Mouse (Mus musculus) CH12.LX (cell line): ENCODE data around the gene Lsm10. TPM values are rescaled to one million over a fixed set of nuclear protein-coding genes. Genes with fewer than 3 reads are reported as not detected.

ENCODE experiments used
- DNase-seq: peaks from one replicate; pipeline ENCODE4 v3.0.0-alpha.2; 2013; ENCODE audit errors: extremely low read depth
- H3K27ac ChIP-seq: 2 replicates; pipeline ENCODE4 v1.5.1; 2012; ENCODE audit warnings: low read depth, mild to moderate bottlenecking, control low read depth, moderate library complexity; ENCODE audit not compliant: insufficient read depth
- H3K27me3 ChIP-seq: replicated peaks from 2 replicates; pipeline ENCODE3; 2012; ENCODE audit warnings: inconsistent platforms
- H3K36me3 ChIP-seq, 2 experiments: replicated peaks in 1 of 2; 2 replicates each; pipeline versions ENCODE3 to v1.6.1; 2012; ENCODE audit warnings: inconsistent platforms in 1 of 2, low read length in 1 of 2, mild to moderate bottlenecking in 1 of 2, mixed read lengths in 1 of 2, moderate library complexity in 1 of 2; ENCODE audit not compliant: control insufficient read depth in 1 of 2, insufficient read depth in 1 of 2
- H3K4me1 ChIP-seq, 2 experiments: 2 replicates each; pipeline ENCODE4 v1.6.1; 2012; ENCODE audit warnings: inconsistent platforms in 1 of 2, moderate library complexity in 1 of 2; ENCODE audit not compliant: insufficient read depth in 2 of 2, control insufficient read depth in 1 of 2
- H3K4me2 ChIP-seq: 2 replicates; pipeline ENCODE4 v1.6.1; 2012; ENCODE audit warnings: low read depth, mild to moderate bottlenecking, control low read depth; ENCODE audit not compliant: poor library complexity, insufficient read depth, severe bottlenecking
- H3K4me3 ChIP-seq, 3 experiments: fragments of 150-350 bp in 1 of 3; sonication (generic) in 1 of 3; replicated peaks in 1 of 3; 2 replicates each; pipeline versions ENCODE3 to v1.5.1; 2011 to 2012; ENCODE audit warnings: low read depth in 2 of 3, low read length in 2 of 3, mild to moderate bottlenecking in 2 of 3, moderate library complexity in 2 of 3, control low read depth in 1 of 3, improper control_type of control experiment in 1 of 3, inconsistent platforms in 1 of 3, mixed read lengths in 1 of 3; ENCODE audit not compliant: poor library complexity in 1 of 3
- H3K79me2 ChIP-seq: replicated peaks from 2 replicates; pipeline ENCODE4 v1.6.1; 2012; ENCODE audit warnings: mild to moderate bottlenecking, moderate library complexity; ENCODE audit not compliant: control insufficient read depth, poor library complexity, insufficient read depth, severe bottlenecking; ENCODE audit errors: extremely low read depth
- H3K9ac ChIP-seq: 2 replicates; pipeline ENCODE4 v1.6.1; 2012; ENCODE audit warnings: low read depth, mild to moderate bottlenecking, control low read depth, moderate library complexity; ENCODE audit not compliant: insufficient read depth
- H3K9me3 ChIP-seq: replicated peaks from 2 replicates; pipeline ENCODE3; 2012; ENCODE audit warnings: low read length, inconsistent platforms, mixed read lengths
- BHLHE40 ChIP-seq: IDR thresholded peaks from 2 replicates; pipeline ENCODE4 v1.6.1; 2011; ENCODE audit warnings: mild to moderate bottlenecking, low read depth, low read length, improper control_type of control experiment
- CTCF ChIP-seq, 2 experiments: IDR thresholded peaks in 1 of 2; conservative IDR thresholded peaks in 1 of 2; 2 replicates each; pipeline ENCODE4 v1.5.1; 2011 to 2012; ENCODE audit warnings: low read depth in 2 of 2, low read length in 2 of 2, improper control_type of control experiment in 1 of 2, inconsistent platforms in 1 of 2, mild to moderate bottlenecking in 1 of 2, moderate library complexity in 1 of 2
- E2F4 ChIP-seq: IDR thresholded peaks from 2 replicates; pipeline ENCODE4 v1.6.1; 2011; ENCODE audit warnings: low read depth, low read length, improper control_type of control experiment; ENCODE audit not compliant: insufficient replicate concordance
- ELF1 ChIP-seq: IDR thresholded peaks from 2 replicates; pipeline ENCODE4 v1.6.1; 2014; ENCODE audit warnings: low read depth, mild to moderate bottlenecking, inconsistent platforms, low read length, improper control_type of control experiment
- EP300 ChIP-seq: IDR thresholded peaks from 2 replicates; pipeline ENCODE4 v1.6.1; 2011; ENCODE audit warnings: low read length, improper control_type of control experiment
- GABPA ChIP-seq: IDR thresholded peaks from 2 replicates; pipeline ENCODE4 v1.6.1; 2012; ENCODE audit warnings: low read depth, low read length, improper control_type of control experiment, inconsistent platforms; ENCODE audit not compliant: insufficient replicate concordance
- IRF4 ChIP-seq: IDR thresholded peaks from 2 replicates; pipeline ENCODE4 v1.6.1; 2014; ENCODE audit warnings: low read depth, mild to moderate bottlenecking, inconsistent platforms, low read length, improper control_type of control experiment
- KAT2A ChIP-seq: IDR thresholded peaks from 2 replicates; pipeline ENCODE4 v1.6.1; 2012; ENCODE audit warnings: low read length, improper control_type of control experiment, inconsistent platforms; ENCODE audit not compliant: insufficient replicate concordance
- MAFK ChIP-seq: IDR thresholded peaks from 2 replicates; pipeline ENCODE4 v1.6.1; 2011; ENCODE audit warnings: low read length, improper control_type of control experiment; ENCODE audit not compliant: insufficient replicate concordance
- MAX ChIP-seq: IDR thresholded peaks from 2 replicates; pipeline ENCODE4 v1.6.1; 2011; ENCODE audit warnings: low read length, improper control_type of control experiment
- MXI1 ChIP-seq: IDR thresholded peaks from 2 replicates; pipeline ENCODE4 v1.6.1; 2011; ENCODE audit warnings: mild to moderate bottlenecking, low read depth, low read length, improper control_type of control experiment
- MYC ChIP-seq: IDR thresholded peaks from 2 replicates; pipeline ENCODE4 v1.6.1; 2011; ENCODE audit warnings: low read depth, mild to moderate bottlenecking, improper control_type of control experiment, low read length
- NRF1 ChIP-seq: IDR thresholded peaks from 2 replicates; pipeline ENCODE4 v1.6.1; 2014; ENCODE audit warnings: low read depth, mild to moderate bottlenecking, inconsistent platforms, low read length, improper control_type of control experiment, moderate library complexity
- PAX5 ChIP-seq: IDR thresholded peaks from 2 replicates; pipeline ENCODE4 v1.6.1; 2012; ENCODE audit warnings: low read length, inconsistent platforms, mixed read lengths
- POLR2A ChIP-seq: IDR thresholded peaks from 2 replicates; pipeline ENCODE4 v1.6.1; 2011; ENCODE audit warnings: low read depth, mild to moderate bottlenecking, improper control_type of control experiment, low read length
- RCOR1 ChIP-seq: conservative IDR thresholded peaks from 2 replicates; pipeline ENCODE4 v1.6.1; 2012; ENCODE audit warnings: low read depth, mild to moderate bottlenecking, inconsistent platforms, low read length, improper control_type of control experiment
- TCF12 ChIP-seq: IDR thresholded peaks from 2 replicates; pipeline ENCODE4 v1.6.1; 2014; ENCODE audit warnings: low read depth, mild to moderate bottlenecking, inconsistent platforms, low read length, improper control_type of control experiment
- USF1 ChIP-seq: IDR thresholded peaks from 2 replicates; pipeline ENCODE4 v1.6.1; 2014; ENCODE audit warnings: low read depth, mild to moderate bottlenecking, inconsistent platforms, low read length, improper control_type of control experiment
- USF2 ChIP-seq: conservative IDR thresholded peaks from 2 replicates; pipeline ENCODE4 v1.6.1; 2011; ENCODE audit warnings: low read depth, low read length, improper control_type of control experiment
- ZC3H11A ChIP-seq: IDR thresholded peaks from 2 replicates; pipeline ENCODE4 v1.6.1; 2012; ENCODE audit warnings: low read depth, mild to moderate bottlenecking, inconsistent platforms, low read length, improper control_type of control experiment
- ZKSCAN1 ChIP-seq: IDR thresholded peaks from 2 replicates; pipeline ENCODE4 v1.6.1; 2012; ENCODE audit warnings: low read depth, inconsistent platforms, low read length, improper control_type of control experiment, borderline replicate concordance
- ZNF384 ChIP-seq: IDR thresholded peaks from 2 replicates; pipeline ENCODE4 v1.6.1; 2012; ENCODE audit warnings: low read depth, low read length, improper control_type of control experiment, inconsistent platforms
- dilution Hi-C: fragments of 300-500 bp; cut with MboI; formaldehyde crosslinking; loops from 2 replicates; pipeline ENCODE4 v1.14.3; 2020; ENCODE audit warnings: low sequenced_read_pairs; ENCODE audit not compliant: extremely low pct_unique_long_range_greater_than_20kb, extremely low pct_ligation_motif_present
- in situ Hi-C: fragments of 300-500 bp; cut with MboI; formaldehyde crosslinking; loops from 3 replicates; pipeline ENCODE4 v1.14.3; 2019; ENCODE audit warnings: low sequenced_read_pairs, low pct_ligation_motif_present, low pct_unique_long_range_greater_than_20kb, mixed read lengths
- polyA plus RNA-seq: library from polyadenylated mRNA; unstranded; fragments of >175 nt; gene quantifications from 2 replicates; pipeline ENCODE4 v1.2.1, GENCODE M21; 2012; ENCODE audit warnings: low read depth; ENCODE audit not compliant: insufficient read length
- total RNA-seq, 2 experiments: library from RNA; depleted of rRNA; stranded (reverse); fragments of 300-350 nt in 1 of 2; fragments of >200 nt in 1 of 2; gene quantifications; 2 replicates each; pipeline ENCODE4 v1.2.3; 2012 to 2014

Gene Lsm10
- total and polyA plus RNA-seq, 3 experiments, result 49.2 to 63.9 (median 52.1) TPM

DNA sequence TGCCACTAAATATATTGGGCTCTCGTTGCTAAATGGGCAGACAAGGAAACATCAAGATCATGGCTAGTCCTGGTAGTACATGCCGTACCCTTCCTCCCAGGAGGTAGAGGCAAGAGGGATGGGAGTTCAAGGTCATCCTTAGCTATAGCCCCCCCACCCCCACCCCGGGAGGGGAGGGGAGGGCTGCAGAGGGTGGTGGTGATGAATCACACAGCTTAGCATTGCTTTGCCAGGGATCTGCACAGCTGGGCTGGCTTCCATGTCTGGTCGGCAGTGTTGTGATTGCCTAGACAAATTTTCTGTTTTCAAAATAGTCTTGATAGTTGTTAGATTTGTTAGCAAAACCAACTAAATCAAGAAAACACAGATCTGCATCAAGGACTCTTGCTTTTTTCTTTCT lies 17.2 kb upstream of the Lsm10 start:
- no peak overlapping the region for H3K4me2 ChIP-seq
- TF ChIP-seq MXI1, result no peak
- no peak for TF ChIP-seq IRF4
- no peak for TF ChIP-seq ZNF384
- TF ChIP-seq POLR2A, result no peak
- no peak for TF ChIP-seq NRF1
- TF ChIP-seq USF2, result no peak
- no peak for TF ChIP-seq USF1
- no peak for TF ChIP-seq E2F4
- no peak for TF ChIP-seq GABPA
- no peak for TF ChIP-seq MYC
- TF ChIP-seq ELF1, result no peak
- TF ChIP-seq ZKSCAN1, result no peak
- TF ChIP-seq MAX, result no peak
- TF ChIP-seq MAFK, result no peak
- no peak for TF ChIP-seq RCOR1
- TF ChIP-seq CTCF (conservative IDR thresholded peaks at IDR 0.05 in 1 of 2, IDR thresholded peaks at IDR 0.05 in 1 of 2; ENCODE audit: low read depth in 2 of 2, low read length in 2 of 2), result no peak
- TF ChIP-seq TCF12, result no peak
- TF ChIP-seq EP300, result no peak
- no peak for TF ChIP-seq PAX5
- no peak for DNase-seq
- no peak overlapping the region for H3K9ac ChIP-seq
- H3K4me3 ChIP-seq, result no peak overlapping the region
- no peak overlapping the region for H3K27ac ChIP-seq
- dilution Hi-C loops (no loop called here), in situ Hi-C loops (loop anchor here (5.0 kb wide), 1 partner anchor 33 kb away; no protein-coding TSS in a partner anchor)
- H3K9me3 ChIP-seq, result no peaks in the 10 kb centered on the region
- no peaks in the 10 kb centered on the region for H3K79me2 ChIP-seq
- peaks cover 0 to 4% of the 10 kb centered on the region in 2 experiments; a peak in 3 of 4 replicates for H3K4me1 ChIP-seq
- no peaks in the 10 kb centered on the region for H3K36me3 ChIP-seq
- no peaks in the 10 kb centered on the region for H3K27me3 ChIP-seq

DNA sequence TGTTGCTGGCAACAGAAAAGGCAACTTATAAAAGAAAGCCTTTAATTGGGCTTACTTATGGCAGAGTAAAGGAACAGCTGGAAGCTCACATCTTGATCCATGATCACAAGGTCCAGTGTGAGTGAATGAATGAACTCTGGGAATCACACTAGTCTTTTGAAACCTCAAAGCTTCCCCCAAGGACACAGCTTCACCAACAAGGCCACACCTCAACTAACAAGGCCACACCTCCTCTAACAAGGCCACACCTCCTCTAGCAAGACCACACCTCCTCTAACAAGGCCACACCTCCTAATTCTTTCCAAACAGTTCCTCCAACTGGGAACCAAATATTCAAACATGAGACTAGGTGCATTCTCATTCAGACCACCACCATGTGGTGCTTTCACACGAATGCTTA lies 14.8 kb upstream of the Lsm10 start:
- no peak for TF ChIP-seq EP300
- TF ChIP-seq BHLHE40, result no peak
- no peak for TF ChIP-seq KAT2A
- TF ChIP-seq PAX5, result no peak
- TF ChIP-seq USF1, result no peak
- no peak for TF ChIP-seq ZC3H11A
- TF ChIP-seq MAX, result no peak
- TF ChIP-seq TCF12, result no peak

More for the DNA sequence above, 14.8 kb upstream of the Lsm10 start:
- Histone ChIP-seq H3K9me3 (no peaks in the 10 kb centered on the region), H3K27ac (no peak overlapping the region), H3K4me3 (no peak overlapping the region), H3K27me3 (no peaks in the 10 kb centered on the region), H3K79me2 (no peaks in the 10 kb centered on the region), H3K4me1 (peaks cover 0 to 6% of the 10 kb centered on the region in 2 experiments; a peak in 3 of 4 replicates), H3K9ac (no peak overlapping the region), H3K36me3 (no peaks in the 10 kb centered on the region), H3K4me2 (no peak overlapping the region)
- DNase-seq, result no peak
- dilution Hi-C loops, result no loop called here
- in situ Hi-C loops, result no loop called here
